Mouse (Mus musculus): ENCODE measurements around the gene H2-Oa.

Gene H2-Oa

DNA sequence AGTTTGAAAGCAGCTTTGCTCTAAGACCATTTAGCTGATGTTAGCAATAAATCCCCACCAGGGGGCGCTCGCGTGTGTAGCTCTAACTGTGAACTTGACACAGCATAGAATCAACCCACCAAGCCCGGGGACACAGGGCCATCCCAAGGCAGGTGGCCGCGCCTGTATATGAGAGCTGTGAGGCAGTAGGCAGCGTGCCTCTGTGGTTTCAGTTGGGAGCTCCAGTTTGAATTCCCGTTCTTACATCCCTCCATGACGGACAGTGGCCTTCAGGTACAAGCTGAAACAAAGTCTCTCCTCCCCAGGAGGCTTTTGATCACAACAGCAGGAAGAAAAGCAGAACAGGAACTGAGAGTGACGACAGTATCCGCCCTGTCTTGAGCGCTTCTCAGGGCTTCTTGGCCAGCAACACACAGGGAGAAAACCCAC is 9.5 kb downstream of the H2-Oa start:
- DNase-seq (ENCODE audit: low spot score) = peak; percentile 78

DNA sequence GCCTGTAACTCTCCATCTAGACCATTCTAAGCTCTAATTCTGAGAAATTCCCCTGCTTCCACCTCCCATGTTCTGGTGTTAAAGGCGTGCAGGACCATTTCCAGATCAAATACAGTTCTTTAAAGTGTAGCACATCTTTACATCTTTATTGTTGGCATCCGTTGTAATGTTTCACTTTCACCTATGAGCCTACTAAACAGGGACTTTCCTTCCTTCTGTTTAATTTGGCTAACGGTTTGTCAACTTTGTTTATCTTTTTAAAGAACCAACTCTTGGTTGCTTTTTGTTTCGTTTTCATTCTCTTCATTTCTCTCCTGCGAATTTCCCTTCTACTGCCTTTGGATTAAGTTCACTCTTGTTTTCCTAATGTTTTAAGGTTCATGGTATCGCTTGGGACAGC is 10.7 kb downstream of the H2-Oa start:
- DNase-seq (ENCODE audit: low spot score) = no peak

GRCm38 (mm10) chr17:34104804-34105203 is 12.7 kb downstream of the H2-Oa start:
- DNase-seq (ENCODE audit: low spot score) = no peak

DNA sequence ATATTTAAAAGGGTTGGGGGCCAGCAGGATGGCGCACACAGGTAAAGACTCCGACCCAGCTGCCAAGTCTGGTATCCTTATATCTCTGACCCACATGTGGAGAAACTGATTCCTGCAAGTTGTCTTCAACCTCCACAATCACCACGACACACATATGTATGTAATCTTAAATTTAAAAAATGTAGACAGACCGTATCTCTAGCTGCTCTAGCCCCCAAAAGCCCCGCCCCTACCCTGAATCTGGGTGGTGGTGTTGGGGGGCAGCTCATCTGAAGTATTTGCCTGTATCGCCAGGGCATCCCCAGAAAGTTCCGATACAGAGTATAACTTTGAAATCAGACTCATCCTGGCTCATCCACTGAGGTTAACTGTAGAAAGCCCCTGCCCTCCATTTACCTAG is 14.4 kb downstream of the H2-Oa start:
- DNase-seq (ENCODE audit: low spot score) = no peak

GRCm38 (mm10) chr17:34107109-34107867 is 15.1 kb downstream of the H2-Oa start:
- no peak for DNase-seq (ENCODE audit: low spot score)

DNA sequence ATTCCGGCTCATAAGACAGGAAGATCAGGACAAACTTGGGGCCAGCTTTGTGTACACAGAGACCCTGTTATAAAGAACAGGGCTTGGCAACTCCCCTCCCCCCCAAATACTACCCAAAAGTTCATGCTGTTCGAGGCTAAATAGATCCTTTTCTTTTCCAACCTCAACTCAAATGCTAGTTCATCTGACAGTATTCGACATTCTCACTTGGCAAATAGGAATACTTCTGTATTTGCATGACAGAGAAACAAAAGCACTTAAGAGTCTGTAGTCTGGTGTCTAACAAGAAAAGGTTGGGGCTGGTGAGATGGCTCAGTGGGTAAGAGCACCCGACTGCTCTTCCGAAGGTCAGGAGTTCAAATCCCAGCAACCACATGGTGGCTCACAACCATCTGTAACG is 16.3 kb downstream of the H2-Oa start:
- no peak for DNase-seq (ENCODE audit: low spot score)

DNA sequence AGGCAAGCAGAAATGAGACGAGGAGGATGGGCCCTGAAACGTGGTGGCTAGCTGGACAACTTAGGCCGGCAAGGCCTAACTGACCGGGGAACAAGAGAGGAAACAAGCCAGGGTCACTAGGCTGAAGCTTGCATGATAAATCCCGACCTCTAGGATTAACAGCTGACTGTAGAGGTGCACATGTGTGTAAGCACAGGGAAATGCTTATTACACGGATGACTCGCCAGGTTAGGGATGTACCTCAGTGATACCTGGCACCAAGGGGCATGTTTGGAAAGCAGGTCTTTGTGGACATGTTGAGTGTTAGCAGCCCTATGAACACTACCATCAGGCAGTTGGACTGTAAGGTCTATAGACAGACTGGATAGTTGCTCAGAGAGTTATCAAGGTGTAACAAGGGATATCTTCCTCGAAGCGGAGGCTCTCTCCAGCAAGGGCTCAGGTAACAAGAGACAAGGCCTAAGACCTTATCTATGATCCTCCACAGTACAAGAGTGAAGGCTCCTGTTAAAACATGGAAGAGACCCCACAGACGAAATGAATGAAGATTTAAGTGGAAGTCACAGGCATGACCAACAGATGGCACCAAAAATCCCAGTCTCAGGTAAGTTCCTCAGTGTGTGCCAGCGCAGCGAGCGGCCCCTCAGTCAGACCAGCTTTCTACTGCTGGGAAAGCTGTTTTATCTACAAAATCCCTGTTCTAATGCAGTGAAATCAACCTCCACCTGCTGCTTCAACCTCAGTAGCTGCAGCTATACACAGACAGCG is 17.1 kb downstream of the H2-Oa start:
- no peak for DNase-seq (ENCODE audit: low spot score)

- DNase-seq (ENCODE audit: low spot score) = no peak
Measured at GRCm38 (mm10) chr17:34109806-34110195, 17.7 kb downstream of the H2-Oa start.

GRCm38 (mm10) chr17:34110309-34110708 is 18.2 kb downstream of the H2-Oa start:
- no peak for DNase-seq (ENCODE audit: low spot score)

GRCm38 (mm10) chr17:34114114-34114513 is 22.0 kb downstream of the H2-Oa start:
- DNase-seq (ENCODE audit: low spot score) = no peak

DNA sequence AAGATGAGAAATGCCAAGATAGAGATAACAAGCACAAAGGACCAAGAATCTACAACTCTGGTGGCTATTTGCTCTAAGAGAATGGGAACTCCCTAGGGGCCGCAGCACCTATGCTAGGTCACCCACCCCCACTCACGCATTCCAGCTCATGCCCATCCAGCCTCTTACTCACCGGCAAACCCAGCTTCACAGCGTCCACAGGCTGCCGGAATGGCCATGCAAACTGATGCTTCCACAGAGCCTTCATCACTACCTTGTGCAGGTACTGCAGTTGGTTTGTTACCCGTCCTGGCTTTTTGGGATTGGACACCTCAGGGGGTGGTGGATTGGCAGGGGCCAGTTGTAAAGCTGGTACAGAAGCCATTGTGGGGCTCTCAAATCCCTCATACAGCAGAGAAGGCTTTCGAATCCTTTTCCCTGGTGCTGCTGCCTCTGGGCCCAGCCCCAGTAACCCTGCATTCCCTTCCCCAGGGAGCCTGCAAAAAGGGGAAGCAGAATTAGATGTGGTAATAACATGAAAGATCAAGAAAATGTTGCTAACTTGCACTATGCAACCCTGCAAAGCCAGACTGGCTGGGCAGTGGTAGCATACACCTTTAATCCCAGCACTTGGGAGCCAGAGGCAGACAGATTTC is 24.7 kb downstream of the H2-Oa start:
- DNase-seq (ENCODE audit: low spot score) = no peak

DNA sequence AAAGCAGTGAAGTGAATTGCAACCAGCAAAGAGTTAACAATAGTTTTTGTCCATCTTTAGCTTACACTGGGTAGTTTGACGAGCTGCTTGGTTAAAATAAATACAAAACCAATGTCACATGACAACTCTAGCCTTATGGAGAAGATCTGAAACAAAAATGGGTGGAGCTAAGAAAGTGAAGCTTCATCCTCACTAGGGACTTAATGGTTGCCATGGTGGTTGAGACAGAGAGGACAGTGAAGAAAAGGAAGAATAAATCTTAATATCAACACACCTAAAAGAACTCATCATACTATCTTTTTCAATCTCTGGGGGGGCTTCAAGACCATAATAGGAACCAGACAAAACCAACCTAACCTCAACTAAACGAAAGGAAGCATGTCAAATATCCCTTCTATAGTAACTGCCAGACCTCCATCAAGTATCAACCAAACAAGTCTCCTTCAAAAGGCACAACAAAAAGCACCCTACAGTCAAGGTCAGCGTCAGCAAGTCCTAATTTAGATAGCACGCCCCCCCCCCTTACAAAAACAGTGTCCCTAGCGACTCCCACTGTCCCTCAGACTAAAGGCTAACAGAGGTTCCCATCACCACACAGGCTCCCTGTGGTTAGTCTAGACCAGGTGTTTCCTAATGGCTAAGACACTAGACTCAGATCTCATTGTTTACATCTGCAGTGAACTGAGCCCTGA is 25.4 kb downstream of the H2-Oa start:
- no peak for DNase-seq (ENCODE audit: low spot score)

GRCm38 (mm10) chr17:34118113-34118872 is 26.2 kb downstream of the H2-Oa start:
- peak; percentile 45 for DNase-seq (ENCODE audit: low spot score)

GRCm38 (mm10) chr17:34118873-34119248 is 26.7 kb downstream of the H2-Oa start:
- DNase-seq (ENCODE audit: low spot score) = no peak

GRCm38 (mm10) chr17:34119249-34120179 is 27.4 kb downstream of the H2-Oa start, which contains the start of gene H2-DMa:
TSS of gene H2-DMa (plus strand) at chr17:34119541.
- peak; percentile 98 for DNase-seq (ENCODE audit: low spot score)

- DNase-seq (ENCODE audit: low spot score) = peak; percentile 92
Measured at GRCm38 (mm10) chr17:34120180-34120723, 28.1 kb downstream of the H2-Oa start.

DNA sequence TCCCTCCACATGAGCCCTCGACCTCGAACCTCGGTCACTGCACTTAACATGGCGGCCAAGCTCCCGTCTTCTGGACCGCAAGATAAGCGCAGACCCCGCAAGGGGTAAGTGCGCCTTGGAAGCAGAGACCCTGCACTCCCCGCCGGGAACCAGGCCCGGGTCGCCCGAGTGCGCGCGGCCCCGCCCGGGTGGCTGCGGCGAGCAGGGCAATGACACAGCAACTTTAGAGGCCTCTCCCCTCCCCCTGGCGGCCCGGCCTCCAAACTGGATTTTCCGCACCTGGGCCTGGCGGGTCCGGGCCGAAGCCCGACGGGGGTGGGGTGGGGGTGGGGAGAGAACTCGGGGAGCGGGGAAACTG is 28.7 kb downstream of the H2-Oa start:
- DNase-seq (ENCODE audit: low spot score) = no peak

GRCm38 (mm10) chr17:34121172-34121878 is 29.2 kb downstream of the H2-Oa start:
- peak; percentile 89 for DNase-seq (ENCODE audit: low spot score)

GRCm38 (mm10) chr17:34121879-34122187 is 29.7 kb downstream of the H2-Oa start:
- DNase-seq (ENCODE audit: low spot score) = peak; percentile 82
